Mouse (Mus musculus) spleen, adult 2 months (tissue): ENCODE results near the gene Pde8b.

Source experiments
- CTCF ChIP-seq: fragments of 200-500 bp; IDR thresholded peaks from 2 replicates; pipeline ENCODE4 v1.5.1; 2011; ENCODE audit warnings: mild to moderate bottlenecking, inconsistent platforms; ENCODE audit not compliant: insufficient read depth, insufficient read length, insufficient replicate concordance; ENCODE audit errors: extremely low read depth
- POLR2A ChIP-seq: fragments of 200-500 bp; IDR thresholded peaks from 2 replicates; pipeline ENCODE4 v1.6.1; 2011; ENCODE audit warnings: low read depth, low read length, inconsistent platforms

GRCm38 (mm10) chr13:95286989-95287388 is 36.9 kb upstream of the Pde8b start:
- TF ChIP-seq POLR2A (no peak), CTCF (peak; percentile 25; the same call in 1 of the 2 replicates)
